Mouse (Mus musculus) C2C12 (cell line): ENCODE data around the gene Acyp1.

ENCODE experiments used
- CEBPB ChIP-seq: IDR thresholded peaks from one replicate; pipeline ENCODE4 v1.6.1; 2011; ENCODE audit warnings: low read depth, mild to moderate bottlenecking, control low read depth, moderate library complexity
- CTCF ChIP-seq: IDR thresholded peaks from one replicate; pipeline ENCODE4 v1.5.1; 2011; ENCODE audit not compliant: control insufficient read depth, insufficient read depth, insufficient read length
- MAX ChIP-seq: IDR thresholded peaks from one replicate; pipeline ENCODE4 v1.6.1; 2011; ENCODE audit warnings: mild to moderate bottlenecking, control low read depth
- MYOD1 ChIP-seq: IDR thresholded peaks from one replicate; pipeline ENCODE4 v1.6.1; 2011; ENCODE audit warnings: low read depth; ENCODE audit not compliant: control insufficient read depth, insufficient read length
- USF1 ChIP-seq: IDR thresholded peaks from one replicate; pipeline ENCODE4 v1.6.1; 2011; ENCODE audit warnings: low read depth, mild to moderate bottlenecking, control low read depth, moderate library complexity

- TF ChIP-seq CTCF (no peak), MAX (peak; percentile 81), CEBPB (no peak), MYOD1 (peak; percentile 99), USF1 (no peak)
Observed at GRCm38 (mm10) chr12:85227227-85227626, 61.0 kb downstream of the Acyp1 start.
